Mouse (Mus musculus): Measurements from ENCODE around the gene Cux1.

Gene Cux1

GRCm38 (mm10) chr5:136428498-136429060 is 138.7 kb downstream of the Cux1 start:
- peak; percentile 30 for DNase-seq (ENCODE audit: inconsistent ontology term)

- DNase-seq (ENCODE audit: inconsistent ontology term) = no peak
These were observed 139.4 kb downstream of the Cux1 start for GRCm38 (mm10) chr5:136427772-136428497.

GRCm38 (mm10) chr5:136427121-136427771 is 140.0 kb downstream of the Cux1 start:
- DNase-seq (ENCODE audit: inconsistent ontology term) = no peak

- no peak for DNase-seq (ENCODE audit: inconsistent ontology term)
These were observed 144.3 kb downstream of the Cux1 start for GRCm38 (mm10) chr5:136422948-136423347.

GRCm38 (mm10) chr5:136421885-136422284 is 145.4 kb downstream of the Cux1 start:
- DNase-seq (ENCODE audit: inconsistent ontology term) = no peak

DNA sequence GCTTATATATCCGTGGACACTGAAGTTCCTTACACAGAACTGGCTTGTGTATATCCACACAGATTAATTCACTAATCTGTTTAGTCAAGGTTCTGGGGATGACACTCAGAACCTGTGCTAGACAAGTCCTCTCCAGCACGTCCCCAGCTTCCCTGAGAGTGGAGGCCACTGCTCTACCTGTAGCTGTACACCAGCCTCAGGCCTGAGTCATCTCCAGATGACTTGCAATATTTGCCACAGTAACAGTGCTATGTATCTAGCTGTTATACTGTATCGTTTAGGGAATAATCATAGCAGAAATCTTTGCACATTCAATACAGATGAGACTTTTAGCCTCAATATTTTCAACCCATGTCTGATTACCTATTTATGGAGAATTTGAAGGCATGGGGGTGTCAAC is 146.0 kb downstream of the Cux1 start:
- DNase-seq (ENCODE audit: inconsistent ontology term) = no peak

- no peak for DNase-seq (ENCODE audit: inconsistent ontology term)
These were observed 146.9 kb downstream of the Cux1 start for GRCm38 (mm10) chr5:136420342-136420741.

- no peak for DNase-seq (ENCODE audit: inconsistent ontology term)
These were observed 149.4 kb downstream of the Cux1 start for GRCm38 (mm10) chr5:136417891-136418290.

- no peak for DNase-seq (ENCODE audit: inconsistent ontology term)
These were observed 152.8 kb downstream of the Cux1 start for GRCm38 (mm10) chr5:136414479-136414878.

- no peak for DNase-seq (ENCODE audit: inconsistent ontology term)
These were observed 156.6 kb downstream of the Cux1 start for GRCm38 (mm10) chr5:136410681-136411181.

GRCm38 (mm10) chr5:136406357-136406756 is 160.9 kb downstream of the Cux1 start:
- no peak for DNase-seq (ENCODE audit: inconsistent ontology term)

GRCm38 (mm10) chr5:136403565-136403961 is 163.7 kb downstream of the Cux1 start:
- peak; percentile 85 for DNase-seq (ENCODE audit: inconsistent ontology term)

GRCm38 (mm10) chr5:136402622-136403564 is 164.4 kb downstream of the Cux1 start:
- no peak for DNase-seq (ENCODE audit: inconsistent ontology term)

GRCm38 (mm10) chr5:136398706-136399105 is 168.6 kb downstream of the Cux1 start:
- DNase-seq (ENCODE audit: inconsistent ontology term) = no peak

GRCm38 (mm10) chr5:136396699-136397098 is 170.6 kb downstream of the Cux1 start:
- DNase-seq (ENCODE audit: inconsistent ontology term) = no peak

GRCm38 (mm10) chr5:136396256-136396655 is 171.0 kb downstream of the Cux1 start:
- no peak for DNase-seq (ENCODE audit: inconsistent ontology term)

DNA sequence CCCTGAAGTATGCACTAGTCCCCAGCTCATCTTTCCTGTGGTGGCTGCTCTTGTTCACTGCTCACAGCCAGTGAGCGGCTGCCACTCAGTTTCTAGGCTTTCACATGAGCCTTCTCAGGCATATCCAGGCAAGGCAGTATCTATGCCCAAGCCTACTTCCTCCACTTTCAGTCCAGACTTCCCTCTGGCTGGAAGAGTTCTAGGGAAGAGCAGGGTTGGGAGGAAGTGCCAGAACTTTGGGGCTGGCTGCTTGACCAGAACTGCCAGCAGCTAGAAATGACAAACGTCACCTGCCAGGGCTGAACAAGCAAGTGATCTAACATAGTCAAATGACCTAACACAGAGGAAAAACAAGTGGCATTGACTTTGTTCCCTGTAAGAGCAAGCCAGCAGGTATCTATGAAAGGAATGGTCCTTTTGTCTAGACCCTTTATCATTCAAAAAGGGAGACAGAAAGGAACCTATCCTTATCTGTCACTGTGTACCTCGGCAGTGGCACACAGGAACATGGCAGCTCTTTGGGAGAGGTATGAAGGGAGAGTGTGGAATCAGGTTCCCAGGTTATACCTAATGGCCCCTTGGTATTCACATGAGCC is 171.6 kb downstream of the Cux1 start:
- no peak for DNase-seq (ENCODE audit: inconsistent ontology term)

DNA sequence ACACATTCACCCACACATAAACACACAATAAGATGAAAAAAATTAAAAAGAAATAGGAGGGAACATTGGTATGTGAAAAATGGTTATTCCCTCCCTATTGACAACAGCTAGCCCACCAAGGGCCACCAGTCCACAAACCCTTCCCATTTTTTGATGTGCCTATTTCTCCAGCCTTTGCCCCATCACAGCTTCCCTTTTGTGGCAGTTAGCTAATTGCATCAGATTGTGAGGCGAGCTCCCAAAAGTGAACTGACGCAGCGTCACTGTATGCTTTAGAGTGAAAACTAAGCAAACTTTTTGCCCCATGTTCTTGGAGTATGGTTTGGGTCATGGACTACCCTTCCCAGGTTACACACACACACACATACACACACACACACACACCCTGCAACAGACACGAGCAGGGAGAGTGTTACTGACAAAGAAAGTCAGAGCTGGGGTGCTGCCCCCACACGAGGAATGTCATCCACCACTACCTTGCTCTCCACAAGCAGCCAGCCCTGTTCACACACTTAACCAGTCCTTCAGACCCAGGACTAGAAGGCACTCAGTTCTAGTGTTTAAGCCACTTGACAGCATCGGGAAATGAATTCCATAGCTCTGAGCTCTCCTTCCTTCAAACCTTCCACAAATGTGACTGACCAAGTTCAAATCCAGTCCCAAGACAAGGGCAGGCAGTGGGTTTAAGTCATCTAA is 172.6 kb downstream of the Cux1 start:
- no peak for DNase-seq (ENCODE audit: inconsistent ontology term)

DNA sequence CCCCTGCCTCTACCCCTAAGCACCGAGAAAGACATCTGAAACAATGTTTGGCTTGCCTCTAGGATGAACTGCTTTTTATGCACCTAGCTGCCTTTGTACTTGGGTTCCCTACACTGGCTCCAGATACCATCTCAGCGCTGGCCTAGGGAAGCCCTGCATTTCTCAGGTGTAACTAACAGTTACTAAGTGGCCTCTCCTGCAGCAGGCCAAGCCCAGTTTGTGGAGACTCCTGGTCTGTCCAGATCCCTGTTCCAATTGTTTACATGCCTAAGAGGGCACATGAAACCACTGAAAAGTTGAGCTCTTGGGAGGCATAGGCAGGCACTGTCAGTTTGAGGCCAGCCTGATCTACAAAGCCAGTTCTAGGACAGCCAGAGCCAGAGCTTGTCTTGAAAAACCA is 173.7 kb downstream of the Cux1 start:
- DNase-seq (ENCODE audit: inconsistent ontology term) = no peak

DNA sequence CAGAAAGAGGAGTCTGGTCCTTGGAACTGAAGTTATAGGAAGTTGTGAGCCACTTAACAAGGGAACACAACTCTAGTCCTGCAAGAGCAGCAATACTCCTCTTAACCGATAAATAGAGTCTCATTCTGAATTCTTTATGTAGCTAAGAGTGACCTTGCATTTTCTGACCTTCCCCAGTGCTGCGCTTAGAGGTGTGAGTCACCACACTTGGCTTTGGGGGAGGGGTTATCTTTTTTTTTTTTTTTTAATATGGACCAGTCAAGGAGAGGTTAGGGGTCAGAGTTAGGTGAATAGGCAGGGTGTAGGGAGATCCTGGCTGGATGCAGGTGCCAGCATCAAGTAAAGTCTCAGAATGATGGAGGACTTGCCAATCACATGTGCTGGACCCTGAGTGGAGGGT is 180.5 kb downstream of the Cux1 start:
- DNase-seq (ENCODE audit: inconsistent ontology term) = no peak

DNA sequence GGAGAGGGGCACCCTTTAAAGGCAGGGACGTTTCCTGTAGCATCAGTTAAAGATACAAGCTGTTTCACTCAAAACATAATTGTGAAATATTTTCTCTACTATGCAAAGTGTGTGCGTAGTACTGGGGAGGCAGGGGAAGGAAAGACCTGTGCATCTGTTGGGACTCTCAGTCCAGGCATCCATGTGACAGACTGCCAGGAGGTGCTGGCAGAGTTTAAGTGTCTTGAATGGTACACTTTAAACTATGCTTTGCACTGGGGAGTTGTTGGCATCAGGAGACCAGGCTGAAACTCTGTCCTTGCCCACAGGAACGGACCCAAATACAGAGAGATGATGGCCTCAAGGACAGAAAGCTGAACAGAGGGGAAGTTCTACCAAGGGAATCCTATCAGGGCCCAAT is 182.1 kb downstream of the Cux1 start:
- no peak for DNase-seq (ENCODE audit: inconsistent ontology term)
